Mouse (Mus musculus) erythroblast, embryonic 14.5 days (primary cell): ENCODE results near the gene Gm11042. TPM values are rescaled to one million over a fixed set of nuclear protein-coding genes. Genes with fewer than 3 reads are reported as not detected.

Experiments used
- H3K27me3 ChIP-seq: 2 replicates; pipeline ENCODE4 v1.6.1; 2012; ENCODE audit warnings: inconsistent platforms; ENCODE audit not compliant: control insufficient read depth
- H3K36me3 ChIP-seq: 2 replicates; pipeline ENCODE4 v1.6.1; 2012; ENCODE audit warnings: mild to moderate bottlenecking, inconsistent platforms; ENCODE audit not compliant: control insufficient read depth
- H3K4me1 ChIP-seq: 2 replicates; pipeline ENCODE4 v1.6.1; 2012; ENCODE audit warnings: inconsistent platforms; ENCODE audit not compliant: control insufficient read depth
- H3K4me3 ChIP-seq: replicated peaks from 2 replicates; pipeline ENCODE3; 2012; ENCODE audit warnings: moderate library complexity, mild to moderate bottlenecking, inconsistent platforms
- H3K9me3 ChIP-seq: 2 replicates; pipeline ENCODE4 v1.6.1; 2012; ENCODE audit warnings: low read length, inconsistent platforms, mixed read lengths; ENCODE audit not compliant: control insufficient read depth
- GATA1 ChIP-seq: IDR thresholded peaks from 2 replicates; pipeline ENCODE4 v1.6.1; 2012; ENCODE audit warnings: low read length, inconsistent platforms, mixed read lengths
- TAL1 ChIP-seq: IDR thresholded peaks from 3 replicates; pipeline ENCODE4 v1.6.1; 2012; ENCODE audit warnings: low read length, inconsistent platforms, mixed read lengths
- polyA plus RNA-seq: library from polyadenylated mRNA; stranded (reverse); fragments of >175 nt; gene quantifications from 2 replicates; pipeline ENCODE4 v1.2.3, GENCODE M21; 2012

Gm11042 gene
- polyA plus RNA-seq, 1 experiment = not detected

DNA sequence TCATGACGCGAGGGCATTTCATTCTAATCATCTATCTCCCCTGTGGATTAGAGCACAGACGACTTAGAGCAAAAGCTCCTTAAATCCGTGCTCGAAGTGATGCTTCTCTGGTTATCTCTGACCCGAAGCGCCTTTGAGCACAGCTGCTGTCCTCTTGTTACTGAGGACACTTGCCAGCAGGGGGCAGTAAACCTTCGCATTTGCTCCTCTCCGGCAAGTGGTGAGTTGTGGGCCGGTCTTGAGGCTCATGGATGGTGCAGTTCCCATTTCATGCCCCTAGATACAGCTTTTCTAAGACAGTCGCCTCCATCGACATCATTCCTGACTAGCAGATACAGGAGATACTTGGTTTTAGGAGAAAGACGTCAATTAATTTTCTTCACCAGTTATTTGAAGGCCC lies 16.8 kb upstream of the Gm11042 start:
- no peaks in the 10 kb centered on the region for H3K4me1 ChIP-seq
- no peaks in the 10 kb centered on the region for H3K36me3 ChIP-seq
- H3K9me3 ChIP-seq = no peaks in the 10 kb centered on the region; the same call in 1 of the 2 replicates
- TF ChIP-seq GATA1 = no peak
- TF ChIP-seq TAL1 = no peak
- no peaks in the 10 kb centered on the region for H3K27me3 ChIP-seq
- H3K4me3 ChIP-seq = no peak overlapping the region

DNA sequence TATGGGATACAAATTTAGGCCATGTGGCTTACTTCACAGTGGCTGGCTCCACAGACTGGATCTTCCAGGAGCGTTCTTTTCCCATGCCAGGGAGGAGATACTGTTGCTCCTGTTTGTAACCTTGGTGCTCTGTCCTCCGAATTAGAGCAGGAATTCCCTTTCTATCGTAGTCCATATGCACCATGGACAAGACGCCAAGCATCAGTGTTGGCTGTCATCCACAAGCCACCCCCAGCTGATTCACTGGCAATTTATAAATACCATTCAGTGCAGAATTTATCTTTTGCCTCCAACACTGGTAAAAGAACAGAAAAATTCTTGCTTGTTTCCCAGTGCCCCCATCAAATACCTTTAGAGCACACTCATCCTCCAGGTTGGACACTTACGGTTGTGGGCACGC lies 13.6 kb upstream of the Gm11042 start:
- TF ChIP-seq TAL1 (no peak), GATA1 (no peak)
- H3K4me3 ChIP-seq = no peak overlapping the region
- no peaks in the 10 kb centered on the region for H3K36me3 ChIP-seq
- no peaks in the 10 kb centered on the region; the same call in 1 of the 2 replicates for H3K9me3 ChIP-seq
- no peaks in the 10 kb centered on the region for H3K27me3 ChIP-seq
- H3K4me1 ChIP-seq = no peaks in the 10 kb centered on the region

DNA sequence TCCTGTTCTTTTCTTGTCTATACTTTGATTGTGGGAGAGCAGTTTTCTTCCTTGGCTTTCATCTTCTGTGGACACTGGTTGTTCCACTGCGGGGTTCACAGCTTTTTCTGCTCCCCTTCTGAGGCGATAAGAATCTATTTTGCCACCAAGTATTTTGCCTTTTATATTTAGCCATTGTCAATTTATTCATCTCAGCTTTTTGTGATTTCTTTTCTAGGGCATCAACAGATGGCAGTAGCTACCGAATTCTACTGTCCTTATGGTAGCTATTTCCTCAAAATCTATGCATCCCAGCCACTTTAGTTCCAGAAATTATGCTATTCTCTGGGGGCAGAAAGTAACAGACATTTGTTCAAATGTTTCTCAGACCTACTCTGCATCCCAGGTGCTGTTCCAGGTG lies 10.4 kb upstream of the Gm11042 start:
- Histone ChIP-seq H3K36me3 (no peaks in the 10 kb centered on the region), H3K27me3 (no peaks in the 10 kb centered on the region), H3K4me1 (no peaks in the 10 kb centered on the region), H3K9me3 (no peaks in the 10 kb centered on the region), H3K4me3 (no peak overlapping the region)
- TF ChIP-seq TAL1 = no peak
- TF ChIP-seq GATA1 = no peak

DNA sequence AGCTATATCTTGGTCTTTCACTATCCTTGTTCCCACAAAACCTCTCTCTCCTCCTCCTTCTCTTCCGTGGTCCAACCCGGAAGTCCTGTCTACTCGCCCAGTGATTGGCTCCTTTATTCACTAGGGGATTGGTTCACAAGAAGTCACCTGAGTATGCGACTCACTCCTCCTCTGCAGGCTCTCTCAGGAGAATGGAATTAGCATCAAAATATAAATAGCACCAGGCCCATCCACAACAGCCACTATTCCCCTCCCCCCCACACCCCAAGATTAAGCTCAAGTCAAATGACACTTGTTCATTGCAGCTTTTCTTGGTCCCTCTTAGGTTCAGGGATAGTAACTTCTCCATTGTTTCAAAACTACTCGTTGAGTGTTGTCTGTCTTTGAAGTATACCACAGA lies 5.8 kb upstream of the Gm11042 start:
- TF ChIP-seq GATA1 = no peak
- TF ChIP-seq TAL1 = no peak
- Histone ChIP-seq H3K4me3 (no peak overlapping the region), H3K27me3 (no peaks in the 10 kb centered on the region), H3K9me3 (no peaks in the 10 kb centered on the region), H3K4me1 (no peaks in the 10 kb centered on the region), H3K36me3 (no peaks in the 10 kb centered on the region)

DNA sequence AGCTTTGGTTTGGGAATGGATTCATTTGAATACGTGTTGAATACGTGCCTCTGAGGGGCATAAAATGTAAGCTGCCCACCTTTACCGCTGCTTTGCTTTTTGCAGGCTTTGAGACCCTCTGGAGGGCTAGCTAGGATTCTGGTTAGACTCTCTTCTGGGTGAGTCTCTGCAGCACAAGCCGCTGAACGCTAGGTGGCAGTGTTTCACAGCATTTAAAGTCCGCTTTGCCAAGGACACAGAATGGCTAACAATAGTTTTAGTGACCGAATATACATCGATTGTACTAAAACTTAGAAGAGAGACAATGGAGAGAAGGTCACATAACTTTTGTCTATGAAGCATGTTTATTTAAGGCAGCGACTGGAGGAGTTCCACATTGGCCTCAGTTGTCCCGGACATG lies 4.1 kb upstream of the Gm11042 start:
- Histone ChIP-seq H3K36me3 (no peaks in the 10 kb centered on the region), H3K9me3 (no peaks in the 10 kb centered on the region), H3K27me3 (no peaks in the 10 kb centered on the region), H3K4me1 (no peaks in the 10 kb centered on the region), H3K4me3 (no peak overlapping the region)
- no peak for TF ChIP-seq GATA1
- TF ChIP-seq TAL1 = no peak

DNA sequence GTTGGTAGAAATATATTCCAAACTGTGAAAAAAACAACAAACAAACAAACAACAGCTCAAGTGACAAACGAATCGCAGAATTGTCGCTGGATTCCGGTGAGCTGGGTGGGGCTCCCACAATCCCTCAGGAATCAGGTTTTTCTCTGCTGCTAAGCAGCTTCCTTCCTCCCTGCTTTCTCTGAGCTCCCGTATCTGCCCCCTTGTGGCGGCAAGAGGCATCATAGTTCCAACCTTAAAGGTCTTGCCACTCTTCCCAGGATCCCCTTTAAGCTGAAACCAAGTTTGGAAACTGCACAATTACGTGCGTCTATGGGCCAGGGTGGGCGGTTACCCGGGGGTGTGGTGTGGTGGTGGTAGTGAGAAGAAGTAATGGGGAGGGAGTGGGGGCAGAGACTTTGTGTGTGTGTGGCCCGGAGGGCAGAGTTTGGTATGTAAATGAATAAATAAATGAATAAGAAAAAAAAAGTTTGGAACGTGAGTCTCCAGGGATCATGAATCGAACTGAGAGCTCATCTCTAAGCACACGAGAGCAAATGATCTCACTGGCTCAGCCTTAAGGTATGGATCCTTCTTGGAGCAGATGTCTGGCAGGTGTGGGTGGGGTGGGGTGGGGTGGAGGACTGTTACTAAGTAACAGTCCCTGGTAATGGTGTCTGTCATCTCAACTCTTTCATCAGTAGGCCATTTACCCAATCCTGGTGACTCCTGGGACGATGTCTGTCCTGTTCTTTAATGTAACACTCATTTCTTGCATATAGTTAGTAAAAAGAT lies 980 bp upstream of the Gm11042 start:
- H3K4me1 ChIP-seq = no peaks in the 10 kb centered on the region
- H3K36me3 ChIP-seq = no peaks in the 10 kb centered on the region
- H3K27me3 ChIP-seq = no peaks in the 10 kb centered on the region
- H3K4me3 ChIP-seq = peak overlapping the region; percentile 4
- H3K9me3 ChIP-seq = no peaks in the 10 kb centered on the region; the same call in 1 of the 2 replicates
- TF ChIP-seq TAL1 (no peak), GATA1 (no peak)

DNA sequence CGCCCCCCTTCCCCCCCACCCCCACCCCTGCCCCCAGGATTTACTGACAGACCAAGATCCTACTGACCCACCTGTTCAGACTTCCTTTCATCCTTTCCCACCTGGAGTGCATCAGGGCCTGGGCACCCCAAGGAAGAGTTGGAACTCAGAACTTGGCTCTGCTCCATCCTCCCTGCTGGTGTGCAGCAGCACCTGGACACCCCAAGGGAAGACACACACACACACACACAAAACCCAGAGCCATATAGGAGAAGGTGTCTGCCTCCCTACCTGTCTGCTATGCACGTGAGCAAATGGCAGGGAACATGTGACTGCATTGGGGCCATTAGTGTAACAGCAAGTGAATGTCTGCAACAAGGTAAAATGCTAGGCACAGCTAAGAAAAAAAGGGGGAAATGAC lies 973 bp downstream of the Gm11042 start:
- no peaks in the 10 kb centered on the region for H3K36me3 ChIP-seq
- H3K4me1 ChIP-seq = no peaks in the 10 kb centered on the region
- no peaks in the 10 kb centered on the region for H3K27me3 ChIP-seq
- no peaks in the 10 kb centered on the region; the same call in 1 of the 2 replicates for H3K9me3 ChIP-seq
- TF ChIP-seq TAL1 (no peak), GATA1 (no peak)
- no peak overlapping the region for H3K4me3 ChIP-seq

DNA sequence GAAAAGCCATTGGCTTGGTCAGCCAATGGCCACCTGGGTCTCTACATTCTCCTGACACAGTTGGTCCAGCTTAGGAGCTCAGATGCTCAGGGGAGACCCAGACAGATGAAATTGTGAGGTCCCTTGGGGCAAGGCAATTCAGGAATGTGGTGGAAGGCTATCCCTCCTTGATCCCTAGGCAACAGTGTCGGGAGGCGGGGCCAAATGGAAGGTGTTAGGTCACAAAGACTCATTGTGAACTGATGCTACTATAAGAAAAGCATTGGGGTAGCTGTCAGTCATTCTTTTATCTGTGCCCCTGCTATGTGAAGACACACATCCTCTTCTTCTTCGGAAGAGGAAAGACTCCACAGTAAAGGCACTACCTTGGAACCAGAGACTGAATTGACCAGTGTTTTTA lies 3.6 kb downstream of the Gm11042 start:
- Histone ChIP-seq H3K27me3 (no peaks in the 10 kb centered on the region), H3K4me1 (no peaks in the 10 kb centered on the region), H3K9me3 (no peaks in the 10 kb centered on the region; the same call in 1 of the 2 replicates), H3K36me3 (no peaks in the 10 kb centered on the region), H3K4me3 (no peak overlapping the region)
- TF ChIP-seq TAL1 (no peak), GATA1 (no peak)

DNA sequence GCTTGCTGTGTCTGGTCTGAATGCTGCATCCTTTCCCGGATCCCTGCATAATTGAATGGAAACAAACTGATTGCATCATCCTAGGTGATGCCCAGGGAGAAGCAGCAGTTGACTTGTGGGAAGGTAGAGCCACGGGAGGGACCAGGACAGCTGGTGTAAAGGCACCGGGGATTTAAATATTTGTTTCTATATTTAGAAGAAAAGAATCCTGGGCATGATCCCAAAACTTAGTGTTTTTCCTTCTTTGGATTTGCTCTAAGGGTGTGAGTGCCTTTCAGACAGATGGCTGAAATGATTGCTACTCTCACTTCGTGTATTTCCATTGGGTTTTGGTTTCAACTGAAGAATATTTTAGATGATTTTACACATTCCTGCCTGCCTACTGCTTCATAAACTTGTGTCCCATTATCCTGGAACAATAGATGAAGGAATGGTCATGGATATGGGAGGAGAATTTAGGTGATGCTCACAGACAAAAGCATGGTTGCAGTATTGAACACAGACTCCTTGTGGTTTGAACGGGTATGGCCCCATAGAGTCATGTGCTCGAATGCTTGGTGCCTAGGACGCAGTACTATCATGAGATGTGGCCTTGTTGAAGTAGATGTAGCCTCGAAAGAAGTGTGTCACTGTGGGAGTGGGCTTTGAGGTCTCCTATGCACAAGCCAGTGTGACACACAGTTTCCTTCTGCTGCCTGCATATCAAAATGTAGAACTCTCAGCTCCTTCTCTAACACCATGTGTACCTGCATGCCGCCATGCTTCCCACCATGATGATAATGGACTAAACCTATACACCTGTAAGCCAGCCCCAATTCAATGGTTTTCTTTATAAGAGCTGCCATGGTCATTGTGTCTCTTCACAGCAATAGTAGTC lies 12.5 kb downstream of the Gm11042 start:
- H3K27me3 ChIP-seq = no peaks in the 10 kb centered on the region
- no peaks in the 10 kb centered on the region for H3K4me1 ChIP-seq
- no peak overlapping the region for H3K4me3 ChIP-seq
- H3K36me3 ChIP-seq = no peaks in the 10 kb centered on the region
- no peak for TF ChIP-seq GATA1
- TF ChIP-seq TAL1 = no peak
- peaks cover 4% of the 10 kb centered on the region; the same call in 1 of the 2 replicates for H3K9me3 ChIP-seq

DNA sequence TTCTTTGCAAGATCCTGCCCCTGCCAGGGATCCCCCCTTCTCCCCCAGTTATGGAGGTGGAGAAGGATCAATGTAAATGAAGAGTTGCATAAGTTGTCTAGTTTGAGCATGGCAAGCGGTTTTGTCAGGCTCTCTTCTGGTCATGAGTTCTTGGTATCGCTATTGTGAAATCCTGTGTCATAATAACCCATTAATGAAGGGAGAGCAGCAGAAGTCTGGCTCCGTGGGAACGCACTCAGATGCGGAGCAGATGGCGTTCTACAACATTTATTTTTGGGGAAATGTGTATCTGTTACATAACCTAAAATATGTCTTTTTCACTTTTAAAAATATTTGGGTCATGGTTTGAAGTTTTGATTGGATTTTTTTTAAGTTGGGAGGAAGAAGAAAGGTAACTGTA lies 14.6 kb downstream of the Gm11042 start:
- Histone ChIP-seq H3K9me3 (peaks cover 4% of the 10 kb centered on the region; the same call in 1 of the 2 replicates), H3K4me1 (no peaks in the 10 kb centered on the region), H3K36me3 (no peaks in the 10 kb centered on the region), H3K27me3 (no peaks in the 10 kb centered on the region), H3K4me3 (no peak overlapping the region)
- TF ChIP-seq GATA1 (no peak), TAL1 (no peak)
